Mouse (Mus musculus): ENCODE data around the gene Ubtf. TPM values are rescaled to one million over a fixed set of nuclear protein-coding genes. Genes with fewer than 3 reads are reported as not detected.

Ubtf gene
- polyA plus RNA-seq, 1 experiment from 2014 or later, result 87.0 TPM

DNA sequence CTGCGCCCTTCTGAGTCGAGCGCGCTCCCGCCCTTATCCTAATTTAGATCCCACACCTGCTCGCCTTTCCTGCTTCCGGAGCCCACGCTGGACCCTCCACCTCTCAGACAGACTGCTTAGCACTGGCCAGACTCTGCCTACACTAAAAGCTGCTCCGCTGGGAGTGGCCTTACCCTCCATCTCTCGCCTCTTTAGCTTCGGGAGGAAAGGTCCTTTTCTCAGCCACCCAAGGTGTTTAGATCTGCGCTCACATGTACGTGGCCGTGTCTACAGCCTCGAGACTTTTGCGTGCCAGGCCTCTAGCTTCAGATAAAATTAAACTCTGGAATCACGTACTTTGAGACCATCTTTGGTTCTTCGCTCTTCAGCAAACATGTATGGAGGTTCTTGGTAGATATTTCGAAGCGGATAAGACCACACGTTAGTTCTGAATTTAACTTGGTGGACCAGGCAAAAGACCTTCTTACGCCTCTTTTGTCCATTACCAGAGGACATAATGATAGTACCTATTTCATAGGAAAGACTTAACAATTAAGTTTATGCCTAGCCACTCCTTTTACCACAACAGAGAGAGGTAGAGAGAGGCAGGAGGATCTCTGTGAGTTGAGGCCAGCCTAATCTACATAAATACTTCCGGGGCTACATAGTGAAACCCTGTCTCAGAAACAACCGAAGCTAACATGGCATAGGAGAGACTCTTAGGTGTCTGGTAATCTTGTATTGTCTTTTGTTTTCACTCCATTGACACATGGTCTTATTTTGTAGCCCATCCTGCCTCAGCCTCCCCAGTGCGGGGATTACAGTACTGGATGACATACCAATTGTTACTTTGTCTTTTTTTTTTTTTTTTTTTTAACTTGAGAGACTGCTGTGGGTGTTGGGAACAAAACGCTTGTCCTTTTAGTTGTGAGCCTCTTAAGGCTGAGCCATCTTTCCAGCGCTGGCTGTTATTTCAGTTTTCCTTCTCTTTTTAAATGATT lies 21.7 kb downstream of the Ubtf start:
- peak overlapping the region; percentile 99 for H3K27ac ChIP-seq (replicated peaks; ENCODE audit: low read depth, low read length)
- ATAC-seq (ENCODE audit: insufficient number of reproducible peaks, low FRiP score, low TSS enrichment, low read depth) (peak; percentile 55), DNase-seq (ENCODE audit: low spot score) (no peak)
- WGBS, result 26% methylated on average over 27 of the region's 27 CpGs
- peaks cover 7% of the 10 kb centered on the region for H3K36me3 ChIP-seq (ENCODE audit: control insufficient read depth, insufficient read depth, low read length)
- H3K27me3 ChIP-seq (ENCODE audit: control insufficient read depth, insufficient read depth, low read length), result no peaks in the 10 kb centered on the region
- no peaks in the 10 kb centered on the region for H3K9me3 ChIP-seq (ENCODE audit: control insufficient read depth, low read length)
- H3K4me2 ChIP-seq (ENCODE audit: low read depth, severe bottlenecking), result peak overlapping the region; percentile 67
- H3K9ac ChIP-seq (ENCODE audit: low read length), result peak overlapping the region; percentile 56
- peaks cover 7% of the 10 kb centered on the region for H3K4me1 ChIP-seq (ENCODE audit: control insufficient read depth, insufficient read depth, low read length)
- H3K4me3 ChIP-seq (ENCODE audit: low read depth, low read length), result peak overlapping the region; percentile 90

DNA sequence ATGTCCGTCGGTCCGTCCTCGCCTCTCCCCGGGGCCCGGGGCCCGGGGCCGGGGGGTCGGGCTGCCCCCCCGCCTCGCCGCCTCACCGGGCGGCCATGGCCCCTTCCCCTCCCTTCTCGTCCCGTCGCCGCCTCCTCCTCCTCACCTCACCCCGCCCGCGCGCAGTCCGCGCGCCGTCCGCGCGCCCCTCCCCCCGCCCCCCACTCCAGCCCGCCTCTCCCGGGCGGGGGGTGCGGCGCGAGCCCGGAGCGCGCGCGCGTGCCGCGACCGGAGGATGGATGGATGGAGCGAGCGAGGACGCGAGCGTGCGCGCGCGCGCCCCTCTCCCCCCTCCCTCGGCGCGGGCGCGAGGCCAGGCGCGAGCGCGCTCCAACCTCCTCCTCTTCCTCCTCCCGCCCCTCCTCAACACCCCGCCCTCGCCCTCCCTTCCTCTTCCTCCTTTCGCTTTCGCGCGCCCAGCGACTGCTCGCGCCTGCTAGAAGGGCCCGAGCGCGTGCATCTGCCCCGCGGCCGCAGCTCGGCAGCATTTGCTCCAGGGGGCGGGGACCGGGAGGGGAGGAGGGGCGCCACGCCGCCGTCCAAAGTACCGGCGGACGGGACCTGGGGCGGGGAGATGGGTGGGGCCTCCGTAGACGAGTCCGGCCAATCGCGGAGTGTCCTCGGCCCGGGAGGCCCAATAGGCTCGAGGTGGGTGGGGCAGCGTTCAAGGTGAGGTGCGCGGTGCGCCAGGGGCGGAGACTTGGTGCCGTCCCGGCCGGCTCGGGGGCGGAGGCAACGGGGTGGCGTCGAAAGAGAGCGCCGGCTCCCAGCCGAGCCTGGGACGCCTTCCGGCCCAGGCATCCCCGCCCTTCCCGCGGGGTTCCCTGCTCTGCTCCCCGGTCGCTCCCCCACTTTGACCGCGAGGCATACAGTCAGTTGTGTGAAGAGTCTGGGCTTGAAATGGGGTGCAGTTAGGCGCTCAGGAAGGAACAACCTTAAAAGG lies 22.8 kb downstream of the Ubtf start, which contains the start of gene Atxn7l3:
Gene Atxn7l3 (minus strand): TSS at position 141 of the 982 bp plus-strand sequence.
- Histone ChIP-seq H3K4me2 (ENCODE audit: low read depth, severe bottlenecking) (peak within 1 kb of the TSS; percentile 79), H3K36me3 (ENCODE audit: control insufficient read depth, insufficient read depth, low read length) (peaks cover 17% of the 10 kb centered on the region), H3K27me3 (ENCODE audit: control insufficient read depth, insufficient read depth, low read length) (no peaks in the 10 kb centered on the region), H3K27ac (replicated peaks; ENCODE audit: low read depth, low read length) (peak within 1 kb of the TSS; percentile 99), H3K4me1 (ENCODE audit: control insufficient read depth, insufficient read depth, low read length) (peaks cover 7% of the 10 kb centered on the region), H3K9me3 (ENCODE audit: control insufficient read depth, low read length) (no peaks in the 10 kb centered on the region), H3K4me3 (ENCODE audit: low read depth, low read length) (peak within 1 kb of the TSS; percentile 90), H3K9ac (ENCODE audit: low read length) (peak within 1 kb of the TSS; percentile 89)
- DNase-seq (ENCODE audit: low spot score), result peak; percentile 97
- WGBS, result under 1% methylated on average over 78 of the region's 125 CpGs
- ATAC-seq (ENCODE audit: insufficient number of reproducible peaks, low FRiP score, low TSS enrichment, low read depth), result peak; percentile 89

DNA sequence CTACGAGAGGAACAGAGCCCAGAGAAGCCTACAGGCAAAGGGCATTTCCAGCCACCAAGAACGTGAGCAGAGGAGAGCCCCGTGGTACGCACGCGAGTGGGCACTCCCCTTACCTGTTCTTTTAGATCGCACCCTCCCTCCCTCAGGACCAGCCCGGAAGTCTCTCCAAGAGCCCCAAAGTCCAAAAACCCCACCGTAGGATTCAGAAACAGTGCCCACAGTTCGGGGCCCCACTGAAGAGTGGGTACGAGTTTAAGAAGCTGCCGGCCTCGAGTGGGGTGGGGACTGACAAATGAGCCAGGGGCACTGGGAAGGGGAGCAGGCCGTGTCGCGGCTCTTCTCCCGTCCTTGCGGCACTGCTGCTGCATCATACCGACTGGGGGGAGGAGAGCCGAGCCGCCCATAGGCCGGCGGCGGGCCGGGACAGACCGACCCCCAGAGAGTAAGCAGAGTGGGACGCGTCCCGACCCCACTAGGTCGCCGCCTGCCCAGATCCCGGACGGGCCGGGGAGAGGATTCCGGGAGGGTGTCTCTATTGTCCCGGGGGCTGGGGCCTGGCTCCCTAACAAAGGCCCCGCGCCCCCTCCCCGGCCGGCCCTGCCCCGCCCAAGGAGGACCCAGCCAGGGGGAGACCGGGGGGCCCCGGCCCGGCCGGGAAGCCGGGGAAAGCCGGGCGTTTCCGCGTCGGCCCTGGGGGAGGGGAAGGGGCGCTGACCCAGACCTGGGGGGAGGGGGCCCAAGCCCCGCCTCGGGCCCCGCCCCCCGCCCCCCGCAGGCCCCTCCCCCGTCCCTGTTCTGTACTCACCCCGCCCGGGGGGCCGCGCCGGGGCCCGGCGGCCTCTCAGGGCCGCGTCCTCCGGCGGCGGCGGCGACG lies 23.7 kb downstream of the Ubtf start:
- no peaks in the 10 kb centered on the region for H3K27me3 ChIP-seq (ENCODE audit: control insufficient read depth, insufficient read depth, low read length)
- H3K27ac ChIP-seq (replicated peaks; ENCODE audit: low read depth, low read length), result peak overlapping the region; percentile 99
- peak overlapping the region; percentile 89 for H3K9ac ChIP-seq (ENCODE audit: low read length)
- WGBS, result under 1% methylated on average over 42 of the region's 73 CpGs
- peaks cover 7% of the 10 kb centered on the region for H3K4me1 ChIP-seq (ENCODE audit: control insufficient read depth, insufficient read depth, low read length)
- ATAC-seq (ENCODE audit: insufficient number of reproducible peaks, low FRiP score, low TSS enrichment, low read depth) (peak; percentile 13; the same call in 1 of the 2 replicates), DNase-seq (ENCODE audit: low spot score) (peak; percentile 81)
- H3K9me3 ChIP-seq (ENCODE audit: control insufficient read depth, low read length), result no peaks in the 10 kb centered on the region
- H3K36me3 ChIP-seq (ENCODE audit: control insufficient read depth, insufficient read depth, low read length), result peaks cover 24% of the 10 kb centered on the region
- peak overlapping the region; percentile 90 for H3K4me3 ChIP-seq (ENCODE audit: low read depth, low read length)
- H3K4me2 ChIP-seq (ENCODE audit: low read depth, severe bottlenecking), result peak overlapping the region; percentile 79

DNA sequence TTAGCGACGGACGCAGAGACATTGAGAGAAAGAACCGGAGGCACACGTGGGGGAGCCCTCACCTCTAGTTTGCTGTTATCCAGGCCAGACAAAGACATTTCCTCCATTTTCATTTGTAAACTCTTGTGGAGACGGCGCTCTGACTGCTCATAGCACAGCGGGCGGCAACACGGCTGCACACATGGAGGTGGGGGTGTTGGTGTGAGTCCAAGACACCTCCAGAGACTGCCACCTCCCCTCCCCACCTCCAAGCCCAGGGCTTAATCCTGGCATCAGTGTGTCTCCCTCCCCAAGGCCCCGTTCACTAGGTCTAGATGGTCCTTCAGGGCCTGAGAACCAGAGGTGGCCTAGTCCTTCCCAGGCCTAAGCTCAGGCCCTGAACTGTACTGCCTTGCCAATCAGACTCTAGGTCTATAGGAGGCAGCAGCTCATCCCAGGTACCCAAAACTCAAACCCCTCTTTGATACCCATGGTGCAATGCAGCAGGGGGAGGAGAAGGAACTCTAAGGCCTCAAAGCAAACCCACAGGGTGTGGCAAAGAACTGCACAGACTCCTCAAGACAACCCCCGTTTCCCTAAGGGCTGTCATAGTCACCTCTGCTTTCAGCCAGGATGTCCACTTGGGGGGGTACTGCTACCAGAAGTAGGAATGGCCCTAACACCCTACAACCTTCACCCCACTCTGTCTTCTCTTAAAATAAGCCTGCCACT lies 24.5 kb downstream of the Ubtf start:
- DNase-seq (ENCODE audit: low spot score) (no peak), ATAC-seq (ENCODE audit: insufficient number of reproducible peaks, low FRiP score, low TSS enrichment, low read depth) (no peak)
- 78% methylated on average over 12 of the region's 12 CpGs for WGBS
- no peaks in the 10 kb centered on the region for H3K27me3 ChIP-seq (ENCODE audit: control insufficient read depth, insufficient read depth, low read length)
- H3K9me3 ChIP-seq (ENCODE audit: control insufficient read depth, low read length), result no peaks in the 10 kb centered on the region
- peaks cover 7% of the 10 kb centered on the region for H3K4me1 ChIP-seq (ENCODE audit: control insufficient read depth, insufficient read depth, low read length)
- H3K4me2 ChIP-seq (ENCODE audit: low read depth, severe bottlenecking), result peak overlapping the region; percentile 79
- H3K4me3 ChIP-seq (ENCODE audit: low read depth, low read length), result peak overlapping the region; percentile 90
- peaks cover 26% of the 10 kb centered on the region for H3K36me3 ChIP-seq (ENCODE audit: control insufficient read depth, insufficient read depth, low read length)
- H3K27ac ChIP-seq (replicated peaks; ENCODE audit: low read depth, low read length), result peak overlapping the region; percentile 99; the same call in 1 of the 2 replicates
- peak overlapping the region; percentile 89 for H3K9ac ChIP-seq (ENCODE audit: low read length)

GRCm38 (mm10) chr11:102294416-102294815 lies 25.1 kb downstream of the Ubtf start:
- Histone ChIP-seq H3K4me1 (ENCODE audit: control insufficient read depth, insufficient read depth, low read length) (peaks cover 7% of the 10 kb centered on the region), H3K9me3 (ENCODE audit: control insufficient read depth, low read length) (no peaks in the 10 kb centered on the region), H3K27ac (replicated peaks; ENCODE audit: low read depth, low read length) (no peak overlapping the region), H3K27me3 (ENCODE audit: control insufficient read depth, insufficient read depth, low read length) (no peaks in the 10 kb centered on the region), H3K4me3 (ENCODE audit: low read depth, low read length) (peak overlapping the region; percentile 90; the same call in 1 of the 2 replicates), H3K9ac (ENCODE audit: low read length) (no peak overlapping the region; the same call in 1 of the 2 replicates), H3K36me3 (ENCODE audit: control insufficient read depth, insufficient read depth, low read length) (peaks cover 28% of the 10 kb centered on the region), H3K4me2 (ENCODE audit: low read depth, severe bottlenecking) (peak overlapping the region; percentile 79; the same call in 1 of the 2 replicates)
- no peak for DNase-seq (ENCODE audit: low spot score)
- ATAC-seq (ENCODE audit: insufficient number of reproducible peaks, low FRiP score, low TSS enrichment, low read depth), result no peak
- WGBS, result 74% methylated on average over 5 of the region's 5 CpGs

GRCm38 (mm10) chr11:102293971-102294370 lies 25.6 kb downstream of the Ubtf start:
- no peaks in the 10 kb centered on the region for H3K9me3 ChIP-seq (ENCODE audit: control insufficient read depth, low read length)
- no peak for ATAC-seq (ENCODE audit: insufficient number of reproducible peaks, low FRiP score, low TSS enrichment, low read depth)
- 93% methylated on average over 13 of the region's 13 CpGs for WGBS
- no peak overlapping the region for H3K27ac ChIP-seq (replicated peaks; ENCODE audit: low read depth, low read length)
- H3K4me2 ChIP-seq (ENCODE audit: low read depth, severe bottlenecking), result no peak overlapping the region
- H3K4me3 ChIP-seq (ENCODE audit: low read depth, low read length), result no peak overlapping the region
- H3K36me3 ChIP-seq (ENCODE audit: control insufficient read depth, insufficient read depth, low read length), result peaks cover 29% of the 10 kb centered on the region
- H3K27me3 ChIP-seq (ENCODE audit: control insufficient read depth, insufficient read depth, low read length), result no peaks in the 10 kb centered on the region
- peaks cover 7% of the 10 kb centered on the region for H3K4me1 ChIP-seq (ENCODE audit: control insufficient read depth, insufficient read depth, low read length)
- no peak for DNase-seq (ENCODE audit: low spot score)
- no peak overlapping the region for H3K9ac ChIP-seq (ENCODE audit: low read length)

DNA sequence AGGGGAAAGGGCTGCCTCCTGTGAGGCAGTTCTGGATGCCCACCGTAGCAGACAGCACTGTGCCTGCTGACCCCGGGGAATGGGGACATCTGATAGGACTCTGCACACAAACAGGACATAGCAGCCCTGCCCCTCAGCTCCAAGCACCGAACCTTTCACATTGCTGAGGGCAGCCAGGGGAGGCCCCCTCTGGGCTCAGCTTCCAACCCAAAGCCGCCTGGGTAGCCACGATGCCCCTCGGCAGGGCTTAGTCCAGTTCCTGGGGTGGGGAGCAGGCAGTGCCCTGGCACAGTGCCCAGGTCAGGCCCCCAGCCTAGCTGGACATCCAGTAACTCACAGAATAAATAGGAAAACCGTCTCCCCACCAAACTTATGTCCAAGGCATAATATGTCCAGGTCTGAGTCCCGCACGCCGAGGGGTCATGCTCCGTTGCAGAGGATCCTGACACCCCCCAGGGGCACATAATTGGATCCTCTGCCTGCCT lies 28.4 kb downstream of the Ubtf start:
- no peak for ATAC-seq (ENCODE audit: insufficient number of reproducible peaks, low FRiP score, low TSS enrichment, low read depth)
- no peaks in the 10 kb centered on the region for H3K9me3 ChIP-seq (ENCODE audit: control insufficient read depth, low read length)
- DNase-seq (ENCODE audit: low spot score), result no peak
- H3K9ac ChIP-seq (ENCODE audit: low read length), result no peak overlapping the region
- H3K27me3 ChIP-seq (ENCODE audit: control insufficient read depth, insufficient read depth, low read length), result no peaks in the 10 kb centered on the region
- no peak overlapping the region for H3K4me2 ChIP-seq (ENCODE audit: low read depth, severe bottlenecking)
- H3K4me1 ChIP-seq (ENCODE audit: control insufficient read depth, insufficient read depth, low read length), result peaks cover 7% of the 10 kb centered on the region
- no peak overlapping the region for H3K4me3 ChIP-seq (ENCODE audit: low read depth, low read length)
- WGBS, result 89% methylated on average over 11 of the region's 11 CpGs
- H3K27ac ChIP-seq (replicated peaks; ENCODE audit: low read depth, low read length), result no peak overlapping the region
- H3K36me3 ChIP-seq (ENCODE audit: control insufficient read depth, insufficient read depth, low read length), result peaks cover 34% of the 10 kb centered on the region
